Mouse (Mus musculus): ENCODE results near the gene Myo1c.

The Myo1c gene

GRCm38 (mm10) chr11:75650311-75650710 is at the start of gene Myo1c:
Gene Myo1c (plus strand): TSS chr11:75650504.
- DNase-seq (ENCODE audit: extremely low spot score), result peak; percentile 47

GRCm38 (mm10) chr11:75604826-75605225 is 45.5 kb upstream of the Myo1c start:
- no peak for DNase-seq (ENCODE audit: extremely low spot score)

- no peak for DNase-seq (ENCODE audit: extremely low spot score)
Observed at GRCm38 (mm10) chr11:75605318-75605717, 45.0 kb upstream of the Myo1c start.

- no peak for DNase-seq (ENCODE audit: extremely low spot score)
Observed at GRCm38 (mm10) chr11:75608776-75609175, 41.5 kb upstream of the Myo1c start.

GRCm38 (mm10) chr11:75610021-75610420 is 40.3 kb upstream of the Myo1c start:
- DNase-seq (ENCODE audit: extremely low spot score), result no peak

- DNase-seq (ENCODE audit: extremely low spot score), result no peak
Observed at GRCm38 (mm10) chr11:75614769-75615168, 35.5 kb upstream of the Myo1c start.

- DNase-seq (ENCODE audit: extremely low spot score), result no peak
Observed at GRCm38 (mm10) chr11:75615556-75615955, 34.7 kb upstream of the Myo1c start.

- DNase-seq (ENCODE audit: extremely low spot score), result peak; percentile 14
Observed at GRCm38 (mm10) chr11:75619133-75619532, 31.2 kb upstream of the Myo1c start.

GRCm38 (mm10) chr11:75620136-75620780 is 30.0 kb upstream of the Myo1c start:
- DNase-seq (ENCODE audit: extremely low spot score), result no peak

- DNase-seq (ENCODE audit: extremely low spot score), result no peak
Observed at GRCm38 (mm10) chr11:75621426-75621825, 28.9 kb upstream of the Myo1c start.

- no peak for DNase-seq (ENCODE audit: extremely low spot score)
Observed at GRCm38 (mm10) chr11:75622588-75623329, 27.5 kb upstream of the Myo1c start.

- DNase-seq (ENCODE audit: extremely low spot score), result no peak
Observed at GRCm38 (mm10) chr11:75624102-75624554, 26.2 kb upstream of the Myo1c start.

GRCm38 (mm10) chr11:75625820-75626219 is 24.5 kb upstream of the Myo1c start:
- no peak for DNase-seq (ENCODE audit: extremely low spot score)

GRCm38 (mm10) chr11:75630098-75630497 is 20.2 kb upstream of the Myo1c start:
- no peak for DNase-seq (ENCODE audit: extremely low spot score)

- DNase-seq (ENCODE audit: extremely low spot score), result peak; percentile 93
Observed at GRCm38 (mm10) chr11:75630645-75631229, 19.6 kb upstream of the Myo1c start, which contains the start of gene Inpp5k. Gene Inpp5k (plus strand): TSS chr11:75630988.

GRCm38 (mm10) chr11:75631561-75632225 is 18.6 kb upstream of the Myo1c start:
- peak; percentile 17 for DNase-seq (ENCODE audit: extremely low spot score)

GRCm38 (mm10) chr11:75632921-75633320 is 17.4 kb upstream of the Myo1c start:
- no peak for DNase-seq (ENCODE audit: extremely low spot score)

- DNase-seq (ENCODE audit: extremely low spot score), result no peak
Observed at GRCm38 (mm10) chr11:75634801-75635200, 15.5 kb upstream of the Myo1c start.

- DNase-seq (ENCODE audit: extremely low spot score), result no peak
Observed at GRCm38 (mm10) chr11:75635315-75635714, 15.0 kb upstream of the Myo1c start.

- no peak for DNase-seq (ENCODE audit: extremely low spot score)
Observed at GRCm38 (mm10) chr11:75643323-75643722, 7.0 kb upstream of the Myo1c start.

GRCm38 (mm10) chr11:75644684-75645083 is 5.6 kb upstream of the Myo1c start:
- DNase-seq (ENCODE audit: extremely low spot score), result no peak

- DNase-seq (ENCODE audit: extremely low spot score), result no peak
Observed at GRCm38 (mm10) chr11:75647681-75648211, 2.6 kb upstream of the Myo1c start.
